Mouse (Mus musculus) hindbrain, embryonic 10.5 days (tissue): Measurements from ENCODE around the gene Kcnq2. TPM values are rescaled to one million over a fixed set of nuclear protein-coding genes. Genes with fewer than 3 reads are reported as not detected.
A peak's percentile ranks its signal among the peaks of the same experiment; 100 is the strongest.

ENCODE experiments used
- DNase-seq: peaks from one replicate; pipeline ENCODE4 v3.0.0-alpha.2; 2017; ENCODE audit warnings: low spot score
- H3K27ac ChIP-seq: fragments of 300-500 bp; sonication (generic); 2 replicates; pipeline ENCODE4 v1.5.1; 2016; ENCODE audit warnings: mild to moderate bottlenecking, moderate library complexity
- H3K27me3 ChIP-seq: fragments of 300-500 bp; sonication (generic); 2 replicates; pipeline ENCODE4 v1.6.1; 2016; ENCODE audit warnings: mild to moderate bottlenecking; ENCODE audit not compliant: poor library complexity, insufficient read depth, severe bottlenecking
- H3K36me3 ChIP-seq: fragments of 300-500 bp; sonication (generic); 2 replicates; pipeline ENCODE4 v1.6.1; 2016; ENCODE audit warnings: mild to moderate bottlenecking, moderate library complexity
- H3K4me1 ChIP-seq: fragments of 300-500 bp; sonication (generic); replicated peaks from 2 replicates; pipeline ENCODE4 v1.6.1; 2016; ENCODE audit warnings: mild to moderate bottlenecking
- H3K4me3 ChIP-seq: fragments of 300-500 bp; sonication (generic); 2 replicates; pipeline ENCODE4 v1.5.1; 2016; ENCODE audit warnings: mild to moderate bottlenecking, moderate library complexity
- H3K9me3 ChIP-seq: fragments of 300-500 bp; sonication (generic); 2 replicates; pipeline ENCODE4 v1.6.1; 2016; ENCODE audit warnings: mild to moderate bottlenecking, moderate library complexity
- WGBS: fragments of 180-500 bp; shearing (Covaris S2); methylation state at CpG from one replicate; pipeline ENCODE4 v1.1.7; 2016; 5-methylcytosine and 5-hydroxymethylcytosine counted together
- polyA plus RNA-seq: library from polyadenylated mRNA; unstranded; fragments of >200 nt; fragmentation: Nextera tagmentation; extraction: Ambion mirVana; gene quantifications from 2 replicates; pipeline ENCODE4 v1.2.1, GENCODE M21; 2016

The Kcnq2 gene
- polyA plus RNA-seq, 1 experiment from 2014 or later: 15.5 TPM

- Histone ChIP-seq H3K9me3 (no peaks in the 10 kb centered on the region), H3K4me3 (no peak overlapping the region), H3K4me1 (peaks cover 44% of the 10 kb centered on the region), H3K36me3 (no peaks in the 10 kb centered on the region), H3K27ac (peak overlapping the region; percentile 72), H3K27me3 (no peaks in the 10 kb centered on the region)
- no peak for DNase-seq
- WGBS: 29% methylated on average over 10 of the region's 10 CpGs
Measured at GRCm38 (mm10) chr2:181119952-181120351, 15.1 kb downstream of the Kcnq2 start.

DNA sequence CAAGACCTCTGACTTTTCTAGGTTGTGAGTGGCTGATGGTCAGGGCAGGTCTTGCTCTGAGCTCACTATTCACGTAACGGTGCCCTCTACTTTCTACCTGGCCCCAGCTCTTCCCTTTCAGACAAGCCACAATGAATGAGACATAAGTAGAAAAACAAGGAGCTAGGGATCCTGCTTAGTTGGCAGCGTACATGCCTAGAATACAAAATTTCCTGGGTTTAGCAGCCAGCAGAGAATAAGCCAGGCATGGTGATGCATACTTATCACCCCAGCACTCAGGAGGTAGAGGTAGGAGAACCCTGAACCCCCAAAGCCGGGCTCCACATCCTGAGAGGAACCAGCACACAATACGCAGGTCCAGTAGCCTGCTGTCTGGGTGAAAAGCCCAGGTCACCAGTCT lies 18.7 kb downstream of the Kcnq2 start:
- Histone ChIP-seq H3K27ac (no peak overlapping the region), H3K36me3 (no peaks in the 10 kb centered on the region), H3K9me3 (no peaks in the 10 kb centered on the region), H3K4me1 (peaks cover 47% of the 10 kb centered on the region), H3K27me3 (no peaks in the 10 kb centered on the region), H3K4me3 (no peak overlapping the region)
- no peak for DNase-seq
- 89% methylated on average over 5 of the region's 5 CpGs for WGBS

DNA sequence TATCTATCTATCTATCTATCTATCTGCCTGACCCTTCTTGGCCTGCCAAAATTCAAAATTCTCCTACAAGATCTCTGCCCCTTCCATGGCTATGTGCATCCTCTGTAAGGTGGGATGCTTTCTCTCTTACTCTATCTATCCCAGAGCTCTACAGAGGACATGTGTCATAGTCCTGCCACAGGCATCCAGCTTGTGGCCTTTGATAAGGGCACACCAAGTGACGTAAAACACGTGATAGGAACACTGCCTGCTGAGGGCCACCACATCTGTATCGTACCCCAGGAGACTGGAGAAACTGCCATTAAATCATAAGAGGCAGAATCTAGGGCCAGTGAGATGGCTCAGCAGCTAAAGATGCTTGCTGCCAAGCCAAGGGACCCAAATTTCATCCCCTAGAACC lies 19.7 kb downstream of the Kcnq2 start:
- Histone ChIP-seq H3K9me3 (no peaks in the 10 kb centered on the region), H3K27me3 (no peaks in the 10 kb centered on the region), H3K36me3 (no peaks in the 10 kb centered on the region), H3K27ac (no peak overlapping the region), H3K4me3 (no peak overlapping the region), H3K4me1 (peaks cover 41% of the 10 kb centered on the region)
- DNase-seq: no peak
- 82% methylated on average over 3 of the region's 3 CpGs for WGBS

DNA sequence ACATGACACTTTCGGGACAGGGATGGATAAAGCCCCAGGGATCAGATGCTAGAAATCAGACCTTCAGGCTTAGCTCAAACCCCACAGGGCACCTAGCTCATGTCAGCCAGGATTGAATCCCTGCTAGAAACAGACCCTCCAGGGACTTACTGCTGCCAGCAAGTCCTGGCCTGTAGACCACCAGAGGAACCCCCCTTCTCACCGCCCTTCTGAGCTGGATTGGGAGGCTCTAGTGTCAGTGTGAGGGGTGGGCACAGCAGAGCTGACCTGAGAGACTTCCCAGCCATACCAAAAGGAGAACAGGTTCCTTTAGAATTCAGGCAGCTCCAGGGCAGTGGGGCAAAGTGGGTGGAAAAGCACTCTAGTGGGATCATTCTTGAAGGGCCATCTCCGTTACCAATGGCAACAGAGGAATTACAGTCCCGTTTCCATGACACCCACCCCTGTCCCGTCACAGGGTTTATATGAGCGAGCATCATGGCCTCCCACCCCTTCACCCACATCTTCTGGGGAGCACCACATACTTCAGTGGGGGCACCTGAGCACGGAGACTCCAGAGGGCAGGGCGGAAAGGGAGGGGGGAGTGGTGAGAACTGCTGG lies 21.2 kb downstream of the Kcnq2 start:
- H3K4me1 ChIP-seq: peaks cover 29% of the 10 kb centered on the region
- peak; percentile 28 for DNase-seq
- 58% methylated on average over 8 of the region's 8 CpGs for WGBS
- no peaks in the 10 kb centered on the region for H3K27me3 ChIP-seq
- no peaks in the 10 kb centered on the region for H3K36me3 ChIP-seq
- no peaks in the 10 kb centered on the region for H3K9me3 ChIP-seq
- no peak overlapping the region for H3K4me3 ChIP-seq
- peak overlapping the region; percentile 64 for H3K27ac ChIP-seq

DNA sequence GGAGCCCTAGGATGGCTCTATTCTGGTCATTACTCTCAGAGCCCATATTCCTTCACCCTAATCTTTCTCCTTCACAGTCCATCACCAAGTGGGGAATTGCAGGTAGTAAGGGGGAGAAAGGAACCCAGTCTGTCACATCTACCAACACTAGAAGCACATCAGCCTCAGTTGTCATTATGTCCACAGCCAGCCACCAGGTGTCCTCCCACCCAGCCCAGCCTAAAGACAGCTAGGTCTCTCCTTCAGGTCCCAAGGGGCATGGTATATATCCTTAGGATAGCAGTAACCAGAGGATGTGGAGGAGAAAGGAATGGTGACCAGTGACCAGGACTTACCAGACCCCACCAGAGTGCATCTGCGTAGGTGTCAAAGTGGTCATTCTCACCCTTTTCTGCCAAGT lies 23.4 kb downstream of the Kcnq2 start:
- Histone ChIP-seq H3K27me3 (no peaks in the 10 kb centered on the region), H3K36me3 (no peaks in the 10 kb centered on the region), H3K4me1 (peaks cover 25% of the 10 kb centered on the region), H3K9me3 (no peaks in the 10 kb centered on the region), H3K27ac (no peak overlapping the region), H3K4me3 (no peak overlapping the region)
- DNase-seq: no peak
- whole genome bisulfite sequencing: 97% methylated on average over 1 of the region's 1 CpGs

DNA sequence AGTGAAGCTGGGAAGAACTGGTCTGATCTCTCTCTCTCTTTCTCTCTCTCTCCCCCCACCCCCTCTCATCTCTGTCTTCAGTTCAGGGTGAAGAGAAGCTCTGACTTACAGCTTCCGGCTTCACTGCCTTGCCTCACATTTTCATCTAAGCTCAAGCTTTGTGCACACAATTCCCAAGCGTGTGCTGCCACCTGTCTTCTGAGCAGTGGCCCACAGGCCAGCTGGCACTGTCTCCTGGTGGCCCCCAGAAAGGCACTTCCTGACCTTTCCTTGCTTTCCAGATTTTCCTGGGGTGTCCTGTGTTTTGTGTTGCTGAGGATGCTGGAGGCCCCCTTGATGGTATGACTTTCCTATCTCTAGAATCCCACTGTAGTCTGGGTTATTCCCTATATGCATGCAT lies 31.0 kb downstream of the Kcnq2 start:
- 64% methylated on average over 2 of the region's 2 CpGs for WGBS

GRCm38 (mm10) chr2:181102161-181102560 lies 32.9 kb downstream of the Kcnq2 start:
- no peaks in the 10 kb centered on the region for H3K27me3 ChIP-seq
- H3K9me3 ChIP-seq: no peaks in the 10 kb centered on the region
- peak; percentile 35 for DNase-seq
- no peaks in the 10 kb centered on the region for H3K36me3 ChIP-seq
- H3K4me3 ChIP-seq: no peak overlapping the region
- H3K4me1 ChIP-seq: peaks cover 20% of the 10 kb centered on the region
- peak overlapping the region; percentile 76 for H3K27ac ChIP-seq
- WGBS: 20% methylated on average over 2 of the region's 2 CpGs

More for the DNA sequence above, 31.0 kb downstream of the Kcnq2 start:
- no peak overlapping the region for H3K4me3 ChIP-seq
- no peak for DNase-seq
- no peaks in the 10 kb centered on the region for H3K9me3 ChIP-seq
- peaks cover 20% of the 10 kb centered on the region for H3K4me1 ChIP-seq
- no peak overlapping the region for H3K27ac ChIP-seq
- no peaks in the 10 kb centered on the region for H3K27me3 ChIP-seq
- no peaks in the 10 kb centered on the region for H3K36me3 ChIP-seq

DNA sequence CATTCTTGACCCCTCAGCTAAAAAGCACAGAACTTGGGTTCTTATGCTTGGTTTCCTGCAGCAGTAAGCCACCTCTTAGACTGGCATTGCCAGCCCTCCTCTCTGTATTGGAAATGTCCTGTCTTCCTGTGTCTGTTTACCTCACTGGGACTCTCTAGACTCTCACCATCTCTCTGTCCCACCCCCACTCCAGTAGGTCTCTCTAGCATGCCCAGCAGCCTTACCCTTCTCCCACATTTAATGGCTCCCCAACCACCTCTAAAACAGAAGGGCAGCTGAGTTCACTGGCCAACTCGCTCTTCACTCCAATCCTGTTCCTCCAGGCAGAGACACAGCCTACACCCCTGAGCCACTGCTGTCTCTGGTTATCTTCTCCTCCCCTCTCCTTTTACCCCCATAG lies 33.5 kb downstream of the Kcnq2 start:
- DNase-seq: no peak
- H3K27me3 ChIP-seq: no peaks in the 10 kb centered on the region
- H3K27ac ChIP-seq: peak overlapping the region; percentile 76
- H3K36me3 ChIP-seq: no peaks in the 10 kb centered on the region
- peaks cover 20% of the 10 kb centered on the region for H3K4me1 ChIP-seq
- 59% methylated on average over 1 of the region's 1 CpGs for WGBS
- no peaks in the 10 kb centered on the region for H3K9me3 ChIP-seq
- H3K4me3 ChIP-seq: no peak overlapping the region

DNA sequence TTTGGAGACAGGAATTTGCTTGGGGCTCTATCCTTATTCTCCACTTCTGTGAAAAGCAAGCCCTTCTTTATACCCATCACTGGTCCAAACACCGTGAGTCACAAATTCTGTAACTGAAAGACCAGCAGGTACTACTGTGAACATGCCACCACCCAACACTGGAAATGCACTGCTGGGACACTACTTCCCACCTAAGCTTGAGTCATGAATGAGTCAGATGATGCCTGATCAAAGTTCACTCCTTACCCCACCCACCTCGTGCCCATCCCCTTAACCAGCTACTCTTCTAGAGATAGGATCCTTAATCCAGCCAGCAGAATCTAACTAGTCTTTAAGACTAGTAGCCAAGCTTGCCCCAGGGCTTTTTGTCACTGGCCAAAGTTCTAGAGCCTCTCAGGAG lies 35.0 kb downstream of the Kcnq2 start:
- H3K27ac ChIP-seq: no peak overlapping the region
- H3K9me3 ChIP-seq: no peaks in the 10 kb centered on the region
- 89% methylated on average over 2 of the region's 2 CpGs for WGBS
- H3K36me3 ChIP-seq: no peaks in the 10 kb centered on the region
- peaks cover 25% of the 10 kb centered on the region for H3K4me1 ChIP-seq
- no peaks in the 10 kb centered on the region for H3K27me3 ChIP-seq
- no peak for DNase-seq
- H3K4me3 ChIP-seq: no peak overlapping the region

DNA sequence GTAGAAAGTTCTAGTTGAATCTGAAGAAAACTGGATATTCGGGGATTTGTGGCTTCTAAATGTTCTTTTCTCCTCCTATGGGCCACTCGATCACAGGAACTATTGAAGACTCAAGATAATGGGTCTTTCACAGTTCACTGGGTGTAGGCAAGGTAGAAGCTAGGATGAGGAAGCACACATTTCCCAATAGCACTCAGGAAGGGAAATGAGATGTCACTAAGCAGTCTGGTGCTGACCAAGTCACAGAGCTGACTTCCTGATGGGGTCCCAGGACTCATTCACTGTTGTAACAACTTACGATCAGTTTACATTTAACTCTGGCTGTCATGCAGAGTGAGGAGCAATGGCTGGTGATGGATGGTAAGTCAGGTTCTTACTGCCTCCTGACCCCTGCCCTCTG lies 45.0 kb downstream of the Kcnq2 start:
- H3K9me3 ChIP-seq: no peaks in the 10 kb centered on the region
- peaks cover 5% of the 10 kb centered on the region for H3K4me1 ChIP-seq
- DNase-seq: no peak
- H3K27ac ChIP-seq: no peak overlapping the region
- WGBS: 79% methylated on average over 3 of the region's 3 CpGs
- no peaks in the 10 kb centered on the region for H3K27me3 ChIP-seq
- no peak overlapping the region for H3K4me3 ChIP-seq
- no peaks in the 10 kb centered on the region for H3K36me3 ChIP-seq

DNA sequence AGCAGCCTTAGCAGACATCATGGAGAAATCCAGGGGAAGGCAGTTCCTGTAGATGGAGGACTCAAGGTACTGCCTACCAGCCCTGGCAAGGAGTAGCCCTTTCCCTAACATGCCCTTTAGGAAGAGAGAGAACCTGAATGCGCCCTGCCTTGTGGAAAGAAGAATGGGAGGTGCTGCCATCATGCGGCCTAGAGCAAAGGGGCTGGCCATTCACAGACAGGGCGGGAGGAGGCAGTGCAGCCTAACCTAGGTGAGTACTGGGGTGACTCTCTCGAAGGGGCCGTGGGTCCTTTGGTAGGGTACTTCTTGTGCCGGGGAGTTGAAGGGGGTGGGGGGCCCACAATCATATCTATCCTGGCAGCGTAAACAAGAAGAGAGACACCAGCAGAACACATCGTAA lies 50.1 kb downstream of the Kcnq2 start:
- no peaks in the 10 kb centered on the region for H3K36me3 ChIP-seq
- H3K4me3 ChIP-seq: no peak overlapping the region
- H3K27ac ChIP-seq: no peak overlapping the region; the same call in 1 of the 2 replicates
- H3K27me3 ChIP-seq: no peaks in the 10 kb centered on the region
- peaks cover 17% of the 10 kb centered on the region for H3K4me1 ChIP-seq
- WGBS: 64% methylated on average over 8 of the region's 8 CpGs
- no peak for DNase-seq
- no peaks in the 10 kb centered on the region for H3K9me3 ChIP-seq

DNA sequence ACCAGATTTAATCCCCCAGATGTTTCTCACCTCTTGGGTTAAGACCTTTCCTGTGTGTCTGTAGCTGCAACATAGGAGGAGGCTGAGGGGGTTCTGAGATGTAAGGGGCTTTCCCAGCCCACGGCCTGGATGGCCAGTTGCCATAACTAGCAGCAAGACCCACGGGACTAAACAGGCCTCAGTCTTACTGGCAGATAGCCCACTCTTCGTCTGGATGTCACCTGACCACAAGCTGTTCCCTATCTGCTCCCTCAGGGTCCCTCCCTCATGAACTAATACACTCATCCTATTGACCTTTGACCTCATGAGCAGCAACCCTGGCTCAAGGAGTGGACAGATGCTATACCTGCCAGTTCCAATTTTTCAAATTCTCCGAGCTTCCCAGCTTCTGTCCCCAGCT lies 51.2 kb downstream of the Kcnq2 start:
- Histone ChIP-seq H3K9me3 (no peaks in the 10 kb centered on the region), H3K4me3 (no peak overlapping the region), H3K36me3 (no peaks in the 10 kb centered on the region), H3K4me1 (peaks cover 17% of the 10 kb centered on the region), H3K27me3 (no peaks in the 10 kb centered on the region), H3K27ac (no peak overlapping the region)
- no peak for DNase-seq
- whole genome bisulfite sequencing: 71% methylated on average over 4 of the region's 4 CpGs

- no peaks in the 10 kb centered on the region for H3K9me3 ChIP-seq
- H3K4me1 ChIP-seq: peaks cover 17% of the 10 kb centered on the region
- WGBS: 70% methylated on average over 5 of the region's 5 CpGs
- H3K36me3 ChIP-seq: no peaks in the 10 kb centered on the region
- no peak overlapping the region for H3K27ac ChIP-seq
- no peak overlapping the region for H3K4me3 ChIP-seq
- no peak for DNase-seq
- H3K27me3 ChIP-seq: no peaks in the 10 kb centered on the region
Measured at GRCm38 (mm10) chr2:181080886-181081285, 54.2 kb downstream of the Kcnq2 start.

GRCm38 (mm10) chr2:181079518-181079917 lies 55.6 kb downstream of the Kcnq2 start:
- Histone ChIP-seq H3K4me1 (peaks cover 13% of the 10 kb centered on the region; the same call in 1 of the 2 replicates), H3K4me3 (no peak overlapping the region), H3K27me3 (no peaks in the 10 kb centered on the region), H3K9me3 (no peaks in the 10 kb centered on the region), H3K36me3 (no peaks in the 10 kb centered on the region), H3K27ac (no peak overlapping the region)
- 86% methylated on average over 2 of the region's 2 CpGs for WGBS
- no peak for DNase-seq
